Mouse (Mus musculus) adrenal gland, adult (tissue): ENCODE data around the gene Zswim4.

Source experiments
- DNase-seq, 2 experiments: peaks; one replicate each; pipeline ENCODE4 v3.0.0; 2022 to 2023; ENCODE audit warnings: low spot score in 1 of 2; ENCODE audit not compliant: inconsistent age in 2 of 2

Gene Zswim4

GRCm38 (mm10) chr8:84184085-84185043 is 52.5 kb downstream of the Zswim4 start:
- peak in 1 of 2 experiments; percentile 36 for DNase-seq

DNA sequence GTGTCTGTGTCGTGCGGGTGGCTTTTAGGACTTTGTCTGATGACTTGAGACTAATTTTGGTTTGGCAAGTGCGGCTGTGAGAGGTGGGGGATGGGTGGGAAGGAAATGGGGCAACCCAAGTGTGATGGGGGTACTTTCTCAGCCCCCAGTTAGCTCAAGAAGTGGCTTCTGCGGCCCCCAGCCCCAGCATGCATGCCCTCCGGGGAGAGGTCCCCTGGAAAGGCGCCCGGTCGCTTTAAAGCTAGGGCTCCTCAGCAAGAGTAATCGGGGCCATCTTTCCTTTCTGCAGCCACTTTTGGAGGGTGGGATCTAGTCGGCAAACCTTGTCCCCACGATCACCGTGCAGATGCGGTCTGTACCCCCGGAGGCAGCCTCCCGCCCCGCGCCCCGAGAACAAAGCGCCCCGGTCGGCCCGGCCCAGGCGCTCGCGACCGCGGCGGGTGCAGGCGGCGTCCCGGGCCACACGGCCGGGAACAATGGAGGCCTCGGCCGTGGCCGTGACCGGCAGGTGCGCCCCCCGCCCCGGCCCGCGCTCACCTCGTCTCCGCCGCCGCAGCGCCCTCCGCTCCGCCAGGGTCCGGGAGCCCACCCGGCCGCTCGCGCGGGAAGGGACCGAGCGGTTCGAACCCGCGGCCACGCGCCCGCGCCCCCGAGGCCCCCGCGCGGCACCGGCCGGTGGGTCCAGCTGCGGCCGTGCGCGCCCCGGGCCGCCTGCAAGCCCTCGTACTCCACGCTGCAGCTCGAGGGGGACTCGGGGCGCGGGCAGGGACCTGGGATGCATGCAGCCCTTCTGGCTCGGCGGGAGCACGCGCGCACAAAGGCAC is 53.4 kb downstream of the Zswim4 start:
- DNase-seq = peak; percentile 42 to 72

DNA sequence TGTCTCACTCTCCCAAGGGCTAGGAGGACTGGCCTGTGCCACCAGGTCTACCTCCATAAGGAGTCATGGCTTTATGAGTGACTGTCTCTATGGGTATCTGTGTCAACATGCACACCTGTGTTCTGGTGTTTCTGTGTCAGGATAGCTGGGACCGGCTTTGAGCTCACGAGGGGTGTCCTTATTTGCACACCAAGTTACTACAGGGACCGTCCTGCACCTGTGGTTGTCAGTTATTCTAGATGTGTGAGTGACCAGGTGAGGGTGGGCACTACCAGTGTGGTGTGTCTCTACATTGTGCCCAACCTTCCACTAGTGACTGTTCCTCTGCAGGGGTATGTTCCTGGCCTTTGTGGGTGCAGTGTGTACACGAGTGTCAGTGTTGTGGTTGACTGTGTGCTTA is 54.0 kb downstream of the Zswim4 start:
- DNase-seq = no peak

GRCm38 (mm10) chr8:84180530-84181190 is 56.2 kb downstream of the Zswim4 start:
- DNase-seq = peak in 1 of 2 experiments; percentile 37

DNA sequence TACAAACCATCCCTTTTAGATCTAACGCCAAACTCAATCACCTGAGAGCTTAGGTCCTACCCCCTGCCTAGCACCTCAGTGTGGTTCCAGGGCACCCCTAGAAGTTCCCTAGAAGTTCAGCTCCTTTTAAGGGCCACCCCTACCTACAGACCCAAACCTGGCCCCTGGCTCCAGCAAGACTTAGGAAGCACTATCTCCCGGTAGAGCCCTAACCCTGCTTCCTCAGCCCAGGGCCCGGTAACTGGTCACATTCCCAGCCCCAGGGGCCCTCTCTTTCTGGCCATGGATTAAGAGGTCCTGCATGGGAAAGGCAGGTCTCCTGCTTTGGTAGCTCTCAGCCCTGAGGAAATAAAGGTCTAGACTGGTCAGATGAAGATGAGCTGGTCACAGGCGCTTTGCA is 56.9 kb downstream of the Zswim4 start:
- DNase-seq = no peak

- DNase-seq = no peak
These were observed 58.3 kb downstream of the Zswim4 start for GRCm38 (mm10) chr8:84178592-84178991.

GRCm38 (mm10) chr8:84177405-84177804 is 59.5 kb downstream of the Zswim4 start:
- DNase-seq = no peak

GRCm38 (mm10) chr8:84176560-84176959 is 60.3 kb downstream of the Zswim4 start:
- DNase-seq = no peak

DNA sequence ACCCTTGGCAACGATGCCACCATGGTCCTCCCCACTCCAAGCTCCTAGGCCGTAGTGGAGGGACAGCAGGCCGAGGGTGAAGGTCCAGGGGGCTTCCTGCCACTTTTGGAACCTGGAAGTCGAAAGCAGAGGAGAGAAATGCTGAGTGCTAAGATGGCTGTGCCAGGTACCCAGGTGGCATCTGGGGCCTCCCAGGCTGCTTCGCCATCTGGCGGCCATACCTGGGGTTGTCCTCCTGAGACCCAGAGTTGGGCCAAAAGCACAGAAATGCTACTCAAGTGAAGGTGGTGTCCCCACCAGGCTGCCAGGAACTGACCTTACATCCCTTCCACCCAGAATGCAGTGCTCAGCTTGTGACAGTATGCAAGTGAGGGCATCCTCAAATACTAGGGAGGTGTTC is 63.0 kb downstream of the Zswim4 start:
- peak in 1 of 2 experiments; percentile 45 for DNase-seq

DNA sequence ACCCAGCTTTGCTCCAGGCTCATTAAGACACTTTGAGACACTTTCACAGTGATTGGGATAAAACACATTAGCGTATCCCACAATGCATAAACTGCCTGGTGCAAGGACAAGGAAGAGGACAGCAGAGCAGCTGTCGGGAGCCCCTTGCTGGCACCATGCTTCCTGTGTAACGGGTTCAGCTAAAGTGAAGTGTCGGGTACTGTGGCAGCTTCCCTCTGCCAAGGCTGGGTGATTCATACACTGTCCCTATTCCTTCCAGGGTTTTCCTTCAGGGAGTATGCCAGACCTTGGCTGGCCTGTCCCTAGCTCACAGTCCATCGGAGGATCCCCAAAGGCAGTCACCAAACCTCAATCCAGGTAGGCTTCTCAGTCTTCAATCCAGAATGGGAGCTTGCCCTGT is 66.8 kb downstream of the Zswim4 start:
- peak; percentile 52 to 78 for DNase-seq

- no peak for DNase-seq
These were observed 69.2 kb downstream of the Zswim4 start for GRCm38 (mm10) chr8:84167696-84168095.
